In genomic region chr1:155212081-155212480, GRCm38 (mm10) we compare ENCODE assay signal across 9 mouse cellular contexts. TPM values are rescaled to one million over a fixed set of nuclear protein-coding genes. Genes with fewer than 3 reads are reported as not detected.
DNase-seq lines count a peak whose midpoint lies in the region; ATAC-seq and TF ChIP-seq lines count a peak whose summit lies in the region.
"Had no signal": no experiment of that assay in that cellular context is flagged by ENCODE, and none has a peak within 500 bp of the region (broad histone marks: within the 10 kb centered on the region; RNA-seq: fewer than 3 reads in every experiment).

No protein-coding gene starts in this region.

- H3K4me3 ChIP-seq in kidney, adult 2 months (ENCODE audit: insufficient read depth, low read depth, low read length): no peak overlapping the region
- no peak overlapping the region for H3K4me3 ChIP-seq in embryonic fibroblast, embryonic 13.5 days (ENCODE audit: insufficient read depth, low read length)
- no peak overlapping the region for H3K4me3 ChIP-seq in hindbrain, embryonic 16.5 days (ENCODE audit: low read length)
- H3K4me3 ChIP-seq in midbrain, embryonic 16.5 days (ENCODE audit: low read depth, low read length): no peak overlapping the region

- no peaks in the 10 kb centered on the region for H3K9me3 ChIP-seq in hindbrain, embryonic 16.5 days (ENCODE audit: control insufficient read depth, low read length)
- no peaks in the 10 kb centered on the region for H3K9me3 ChIP-seq in midbrain, embryonic 16.5 days (replicated peaks; ENCODE audit: control insufficient read depth, low read length, poor library complexity, severe bottlenecking)
- H3K9me3 ChIP-seq: G1E had no signal

- no peak for ATAC-seq in hindbrain, embryonic 16.5 days
- peak; percentile 11 for ATAC-seq in midbrain, embryonic 16.5 days

- no peak overlapping the region for H3K27ac ChIP-seq in kidney, adult 2 months (ENCODE audit: insufficient read depth, low read depth, low read length)
- H3K27ac ChIP-seq in embryonic fibroblast, embryonic 13.5 days (ENCODE audit: insufficient read depth, low read length): 0 out of 2 replicates have a peak overlapping the region, but pooled peaks have one; percentile 66
- peak overlapping the region; percentile 64 for H3K27ac ChIP-seq in hindbrain, embryonic 16.5 days (ENCODE audit: low read depth, low read length)
- H3K27ac ChIP-seq in midbrain, embryonic 16.5 days (ENCODE audit: low read length): peak overlapping the region; percentile 60

- no peak for TF ChIP-seq CTCF in kidney, adult 2 months (conservative IDR thresholded peaks at IDR 0.05; ENCODE audit: insufficient read depth, insufficient read length, low read depth, low read length)
- no peak for TF ChIP-seq CTCF in embryonic fibroblast, embryonic 13.5 days (IDR thresholded peaks at IDR 0.05; ENCODE audit: borderline replicate concordance, insufficient read depth, low read length)

- H3K4me1 ChIP-seq in kidney, adult 2 months (ENCODE audit: control insufficient read depth, insufficient read depth, low read length): peaks cover 20% of the 10 kb centered on the region; the same call in 1 of the 2 replicates
- peaks cover 37% of the 10 kb centered on the region for H3K4me1 ChIP-seq in embryonic fibroblast, embryonic 13.5 days (ENCODE audit: control insufficient read depth, insufficient read depth, low read length)
- H3K4me1 ChIP-seq in hindbrain, embryonic 16.5 days (ENCODE audit: control insufficient read depth, insufficient read depth, low read depth, low read length): peaks cover 34% of the 10 kb centered on the region
- peaks cover 33% of the 10 kb centered on the region for H3K4me1 ChIP-seq in midbrain, embryonic 16.5 days (ENCODE audit: control insufficient read depth, insufficient read depth, low read length)

- 47% methylated on average over 4 of the region's 4 CpGs for WGBS in kidney, adult 2 months
- WGBS in hindbrain, embryonic 16.5 days: 23% methylated on average over 4 of the region's 4 CpGs
- 34% methylated on average over 4 of the region's 4 CpGs for WGBS in midbrain, embryonic 16.5 days

- DNase-seq in kidney, adult 18-20 months: peak; percentile 5
- DNase-seq in kidney, adult 2 months: no peak
- DNase-seq in spleen, adult 18-20 months: no peak
- no peak for DNase-seq in frontal cortex, postnatal 14 days (ENCODE audit: low spot score in 2 of 2)
- DNase-seq in testis, postnatal 14 days (ENCODE audit: low spot score): no peak

- peak overlapping the region; percentile 55 for H3K9ac ChIP-seq in hindbrain, embryonic 16.5 days (ENCODE audit: low read depth, low read length)
- H3K9ac ChIP-seq in midbrain, embryonic 16.5 days (ENCODE audit: low read depth, low read length): no peak overlapping the region; the same call in 1 of the 2 replicates

- no peak overlapping the region for H3K4me2 ChIP-seq in hindbrain, embryonic 16.5 days (ENCODE audit: low read length)
- no peak overlapping the region for H3K4me2 ChIP-seq in midbrain, embryonic 16.5 days (ENCODE audit: low read length)

- no peaks in the 10 kb centered on the region for H3K27me3 ChIP-seq in kidney, adult 2 months (replicated peaks; ENCODE audit: control insufficient read depth, insufficient read depth, low read length)
- no peaks in the 10 kb centered on the region for H3K27me3 ChIP-seq in hindbrain, embryonic 16.5 days (replicated peaks; ENCODE audit: control insufficient read depth, insufficient read depth, low read length)
- H3K27me3 ChIP-seq in midbrain, embryonic 16.5 days (ENCODE audit: control insufficient read depth, insufficient read depth, low read depth, low read length): no peaks in the 10 kb centered on the region

- no peaks in the 10 kb centered on the region; the same call in 1 of the 2 replicates for H3K36me3 ChIP-seq in kidney, adult 2 months (ENCODE audit: control insufficient read depth, insufficient read depth, low read length)
- no peaks in the 10 kb centered on the region; the same call in 1 of the 2 replicates for H3K36me3 ChIP-seq in hindbrain, embryonic 16.5 days (ENCODE audit: control insufficient read depth, insufficient read depth, low read length)
- no peaks in the 10 kb centered on the region; the same call in 1 of the 2 replicates for H3K36me3 ChIP-seq in midbrain, embryonic 16.5 days (ENCODE audit: control insufficient read depth, insufficient read depth, low read length)

- TF ChIP-seq POLR2A in kidney, adult 2 months (IDR thresholded peaks at IDR 0.05; ENCODE audit: low read depth, low read length): no peak
- TF ChIP-seq POLR2A in embryonic fibroblast, embryonic 13.5 days (IDR thresholded peaks at IDR 0.05; ENCODE audit: low read depth, low read length): no peak

RNA-seq across cellular contexts. Expression of gene BC034090, which starts 32.2 kb away (rescaled TPM):
- 92.2 and 98.3 TPM in 2 replicates for polyA plus RNA-seq in kidney, adult 2 months (2012; rRNA removed)
- polyA plus RNA-seq in embryonic fibroblast, embryonic 13.5 days (2011; ENCODE audit: insufficient read length, low read depth, missing spikeins): 21.4 and 25.1 TPM in 2 replicates
- 6.0 and 6.1 TPM in 2 replicates for polyA plus RNA-seq in hindbrain, embryonic 16.5 days (2015; fragmentation: Nextera tagmentation; extraction: Ambion mirVana)
- 2.8 and 5.5 TPM in 2 replicates for polyA plus RNA-seq in midbrain, embryonic 16.5 days (2015; fragmentation: Nextera tagmentation; extraction: Ambion mirVana)

RNA-seq across cellular contexts. Expression of gene Stx6, which starts 53.6 kb away (rescaled TPM):
- polyA plus RNA-seq in kidney, adult 2 months (2012; rRNA removed): 38.9 and 42.6 TPM in 2 replicates
- polyA plus RNA-seq in embryonic fibroblast, embryonic 13.5 days (2011; ENCODE audit: insufficient read length, low read depth, missing spikeins): 54.3 and 58.8 TPM in 2 replicates
- polyA plus RNA-seq in hindbrain, embryonic 16.5 days (2015; fragmentation: Nextera tagmentation; extraction: Ambion mirVana): 82.9 and 93.7 TPM in 2 replicates
- 94.0 and 111 TPM in 2 replicates for polyA plus RNA-seq in midbrain, embryonic 16.5 days (2015; fragmentation: Nextera tagmentation; extraction: Ambion mirVana)
